In the genomic region with DNA sequence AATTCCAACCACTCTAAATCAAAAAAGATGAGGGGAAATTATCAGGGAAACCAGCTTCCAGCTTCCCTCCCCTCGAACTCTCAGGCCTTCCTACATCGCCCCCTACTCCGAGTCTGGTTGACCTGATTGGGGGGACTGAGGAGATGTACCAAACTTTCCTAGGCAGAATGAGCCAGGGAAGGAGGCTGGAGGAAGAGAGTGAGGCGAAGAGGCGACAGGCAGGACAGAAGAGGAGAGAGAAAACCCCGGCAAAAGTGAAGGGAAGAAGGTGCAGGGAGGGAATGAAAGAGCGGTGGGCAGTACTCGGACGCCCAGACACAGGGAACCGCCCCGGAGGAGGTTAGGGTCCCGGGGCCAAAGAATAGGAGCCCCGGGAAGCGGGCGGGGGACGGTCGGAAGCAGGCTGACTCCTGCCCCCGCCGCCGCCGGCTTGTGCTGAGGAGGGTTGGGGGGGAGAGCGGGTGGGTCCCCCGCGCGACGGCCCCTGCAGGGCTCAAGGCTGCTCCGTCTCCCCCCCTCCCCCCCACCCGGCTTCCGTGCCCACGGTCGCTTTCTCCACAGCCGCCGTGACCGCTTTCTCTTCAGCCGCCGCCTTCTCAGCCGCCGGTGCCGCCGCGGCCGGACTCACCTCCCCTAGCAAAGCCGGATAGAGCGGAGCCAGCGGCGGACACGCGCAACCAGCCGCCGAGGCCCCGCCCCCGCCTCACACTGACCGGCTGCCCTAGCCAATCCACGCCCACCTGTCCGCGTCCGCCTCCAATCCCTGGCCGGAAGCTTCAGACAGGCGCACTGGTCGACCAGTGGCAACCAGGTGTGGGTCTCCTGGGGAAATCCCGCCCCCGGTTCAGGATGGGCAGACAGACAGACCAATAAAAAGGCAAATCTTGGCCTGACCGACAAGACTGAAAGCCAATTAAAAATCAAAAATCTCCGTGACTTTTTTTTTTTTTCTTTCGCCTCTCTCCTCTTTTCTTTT, we compare ENCODE assay signal across 8 mouse cellular contexts. TPM values are rescaled to one million over a fixed set of nuclear protein-coding genes. Genes with fewer than 3 reads are reported as not detected.
A peak's percentile ranks its signal among the peaks of the same experiment; 100 is the strongest.
DNase-seq lines count a peak whose midpoint lies in the region; ATAC-seq and TF ChIP-seq lines count a peak whose summit lies in the region.

Gene Nlk, minus strand, starts transcription at position 597 of the 976 bp plus-strand sequence.

- WGBS in hindbrain, embryonic 10.5 days, result under 1% methylated on average over 55 of the region's 65 CpGs
- under 1% methylated on average over 37 of the region's 65 CpGs for WGBS in lung, postnatal 0 days

- no peak for TF ChIP-seq EP300 in lung, postnatal 0 days (IDR thresholded peaks at IDR 0.05)

- H3K27me3 ChIP-seq in hindbrain, embryonic 10.5 days (ENCODE audit: insufficient read depth, poor library complexity, severe bottlenecking), result peaks cover 4% of the 10 kb centered on the region; the same call in 1 of the 2 replicates
- no peaks in the 10 kb centered on the region for H3K27me3 ChIP-seq in lung, postnatal 0 days (replicated peaks; ENCODE audit: insufficient read depth, low read length)

- peak within 1 kb of the TSS; percentile 97 for H3K27ac ChIP-seq in hindbrain, embryonic 10.5 days
- peak within 1 kb of the TSS; percentile 92 for H3K27ac ChIP-seq in lung, postnatal 0 days (ENCODE audit: low read length)

- H3K4me3 ChIP-seq in hindbrain, embryonic 10.5 days, result peak within 1 kb of the TSS; percentile 84
- peak within 1 kb of the TSS; percentile 79 for H3K4me3 ChIP-seq in lung, postnatal 0 days (ENCODE audit: low read depth, low read length)

- ATAC-seq in frontal cortex, adult (ENCODE audit: low TSS enrichment), result peak; percentile 86
- ATAC-seq in lung, postnatal 0 days, result peak; percentile 99

- no peak for TF ChIP-seq CTCF in lung, postnatal 0 days (IDR thresholded peaks at IDR 0.05)

- H3K36me3 ChIP-seq in hindbrain, embryonic 10.5 days, result peaks cover 16% of the 10 kb centered on the region; the same call in 1 of the 2 replicates
- H3K36me3 ChIP-seq in lung, postnatal 0 days (ENCODE audit: insufficient read depth, low read length), result no peaks in the 10 kb centered on the region

- peak; percentile 98 for DNase-seq in MN1 (ENCODE audit: low spot score)
- DNase-seq in cerebellum, adult 9-10 months, result peak; percentile 100
- DNase-seq in hindbrain, embryonic 10.5 days (ENCODE audit: low spot score), result peak; percentile 99
- peak; percentile 100 for DNase-seq in layer of hippocampus, adult 9-11 months
- DNase-seq in lung, postnatal 0 days (ENCODE audit: low spot score), result peak; percentile 100
- peak; percentile 97 for DNase-seq in ovary, postnatal 14 days (ENCODE audit: low spot score)
- peak; percentile 98 for DNase-seq in thymus, postnatal 14 days

- peaks cover 34% of the 10 kb centered on the region for H3K4me1 ChIP-seq in hindbrain, embryonic 10.5 days (replicated peaks)
- peaks cover 10% of the 10 kb centered on the region; the same call in 1 of the 2 replicates for H3K4me1 ChIP-seq in lung, postnatal 0 days (ENCODE audit: insufficient read depth, low read depth, low read length)

- H3K4me2 ChIP-seq in lung, postnatal 0 days (replicated peaks; ENCODE audit: low read depth, low read length), result peak within 1 kb of the TSS; percentile 82

- peak within 1 kb of the TSS; percentile 73 for H3K9ac ChIP-seq in lung, postnatal 0 days (replicated peaks; ENCODE audit: low read depth)

- no peaks in the 10 kb centered on the region for H3K9me3 ChIP-seq in hindbrain, embryonic 10.5 days
- no peaks in the 10 kb centered on the region for H3K9me3 ChIP-seq in lung, postnatal 0 days (ENCODE audit: low read length)

RNA-seq across cellular contexts. Expression of gene Nlk, which starts in this region (rescaled TPM):
- 17.1 and 18.7 TPM in 2 replicates for polyA plus RNA-seq in hindbrain, embryonic 10.5 days (2016; fragmentation: Nextera tagmentation; extraction: Ambion mirVana)
- polyA plus RNA-seq in lung, postnatal 0 days (2015; fragmentation: Nextera tagmentation; extraction: Ambion mirVana), result 15.9 and 16.0 TPM in 2 replicates

Comparison
In these comparisons a context has a peak if more than half of its experiments do, and no peak if none do; other contexts are left out.
1. Peak in every context shown above with its lines: DNase-seq, ATAC-seq, H3K4me3 ChIP-seq and H3K27ac ChIP-seq.